Mouse (Mus musculus): ENCODE data around the gene Parp16. TPM values are rescaled to one million over a fixed set of nuclear protein-coding genes. Genes with fewer than 3 reads are reported as not detected.

Parp16 gene
- polyA plus RNA-seq, 1 experiment from 2014 or later = 3.2 TPM

DNA sequence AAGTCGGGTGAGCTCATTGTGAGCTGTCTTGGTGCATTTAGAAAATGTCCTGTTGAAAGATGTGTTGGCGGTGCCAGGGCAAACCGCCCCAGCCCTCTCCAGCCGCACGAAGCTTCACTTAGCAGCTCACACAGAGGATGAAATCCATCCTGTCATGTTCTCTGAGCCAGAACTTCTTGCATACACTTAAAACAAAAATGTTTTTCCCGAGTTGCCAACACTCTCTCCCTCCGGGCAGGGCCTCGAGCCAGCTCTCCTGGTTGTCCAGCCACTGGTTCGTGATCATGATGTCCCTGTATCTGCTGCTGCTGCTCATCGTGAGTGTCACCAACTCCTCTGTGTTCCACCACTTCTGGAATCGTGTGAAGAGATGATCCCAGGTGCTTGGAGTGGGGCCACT is 42.5 kb downstream of the Parp16 start:
- Histone ChIP-seq H3K36me3 (ENCODE audit: inconsistent target) (no peaks in the 10 kb centered on the region), H3K27ac (no peak overlapping the region), H3K4me3 (ENCODE audit: inconsistent target) (no peak overlapping the region), H3K79me2 (ENCODE audit: inconsistent target) (no peaks in the 10 kb centered on the region)
- 96% methylated on average over 9 of the region's 11 CpGs for WGBS (ENCODE audit: missing documents)

- Histone ChIP-seq H3K79me2 (ENCODE audit: inconsistent target) (no peaks in the 10 kb centered on the region), H3K36me3 (ENCODE audit: inconsistent target) (no peaks in the 10 kb centered on the region), H3K4me3 (ENCODE audit: inconsistent target) (no peak overlapping the region), H3K27ac (no peak overlapping the region)
- 93% methylated on average over 13 of the region's 13 CpGs for WGBS (ENCODE audit: missing documents)
Measured at GRCm38 (mm10) chr9:65238191-65238760, 43.1 kb downstream of the Parp16 start.

- Histone ChIP-seq H3K79me2 (ENCODE audit: inconsistent target) (no peaks in the 10 kb centered on the region), H3K27ac (no peak overlapping the region), H3K4me3 (ENCODE audit: inconsistent target) (no peak overlapping the region), H3K36me3 (ENCODE audit: inconsistent target) (no peaks in the 10 kb centered on the region)
- 86% methylated on average over 4 of the region's 4 CpGs for WGBS (ENCODE audit: missing documents)
Measured at GRCm38 (mm10) chr9:65239176-65239575, 44.0 kb downstream of the Parp16 start.

DNA sequence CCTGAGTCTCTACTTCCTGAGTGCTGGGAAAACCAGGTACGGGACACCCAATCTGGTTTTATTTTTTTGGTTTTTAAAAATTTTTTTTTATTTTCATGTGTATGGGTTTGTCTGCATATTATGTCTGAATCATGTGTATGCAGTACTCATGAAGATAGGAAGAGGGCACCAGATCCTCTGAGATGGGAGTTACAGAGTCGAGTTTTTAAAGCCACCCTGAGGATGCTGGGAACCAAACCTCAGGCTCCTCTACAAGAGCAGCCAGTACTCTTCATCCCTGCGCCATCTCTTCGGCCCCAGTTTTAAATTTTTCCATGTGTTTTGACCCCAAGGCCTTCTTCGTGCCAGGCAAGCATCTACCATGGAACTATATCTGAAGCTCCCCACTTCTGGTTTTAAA is 44.6 kb downstream of the Parp16 start:
- H3K79me2 ChIP-seq (ENCODE audit: inconsistent target) = no peaks in the 10 kb centered on the region
- no peak overlapping the region for H3K27ac ChIP-seq
- 92% methylated on average over 5 of the region's 5 CpGs for WGBS (ENCODE audit: missing documents)
- H3K36me3 ChIP-seq (ENCODE audit: inconsistent target) = no peaks in the 10 kb centered on the region
- no peak overlapping the region for H3K4me3 ChIP-seq (ENCODE audit: inconsistent target)

DNA sequence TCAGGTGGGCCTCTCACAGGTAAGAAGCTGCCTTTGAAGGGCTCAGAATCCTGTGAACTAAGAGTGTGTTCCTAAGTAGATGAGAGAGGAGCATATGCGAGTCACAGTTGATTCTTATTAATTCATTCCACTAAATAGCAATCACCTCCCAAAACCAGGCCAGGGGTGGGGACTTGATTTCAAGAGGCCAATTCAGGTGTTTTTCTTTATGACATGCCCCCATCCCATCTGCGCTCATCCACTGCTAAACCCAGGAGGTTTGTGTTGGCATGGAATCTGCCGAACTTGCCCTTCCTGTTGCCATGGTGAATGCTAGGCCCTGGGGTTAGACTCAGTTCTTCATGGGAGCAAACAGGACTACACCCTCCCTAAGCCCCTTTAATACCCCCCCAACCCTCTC is 45.4 kb downstream of the Parp16 start:
- WGBS (ENCODE audit: missing documents) = 88% methylated on average over 3 of the region's 3 CpGs
- Histone ChIP-seq H3K36me3 (ENCODE audit: inconsistent target) (no peaks in the 10 kb centered on the region), H3K79me2 (ENCODE audit: inconsistent target) (no peaks in the 10 kb centered on the region), H3K27ac (no peak overlapping the region), H3K4me3 (ENCODE audit: inconsistent target) (no peak overlapping the region)

DNA sequence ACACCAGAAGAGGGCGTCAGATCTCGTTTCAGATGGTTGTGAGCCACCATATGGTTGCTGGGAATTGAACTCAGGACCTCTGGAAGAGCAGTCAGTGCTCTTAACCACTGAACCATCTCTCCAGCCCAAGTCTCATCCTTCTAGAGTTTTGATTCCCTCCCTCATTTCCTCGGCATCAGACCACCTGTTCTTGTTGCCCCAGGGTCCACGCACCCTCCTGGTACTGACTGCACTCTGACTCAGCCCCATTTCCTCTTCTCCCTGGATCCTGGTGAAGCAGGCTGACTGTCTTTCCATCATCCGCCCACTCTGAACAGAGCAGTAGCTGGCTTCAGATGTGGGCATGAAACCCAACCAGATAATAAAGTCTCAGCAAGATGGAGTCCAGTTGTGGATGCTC is 46.8 kb downstream of the Parp16 start:
- no peak overlapping the region for H3K27ac ChIP-seq
- H3K4me3 ChIP-seq (ENCODE audit: inconsistent target) = no peak overlapping the region
- no peaks in the 10 kb centered on the region for H3K79me2 ChIP-seq (ENCODE audit: inconsistent target)
- H3K36me3 ChIP-seq (ENCODE audit: inconsistent target) = no peaks in the 10 kb centered on the region
- 74% methylated on average over 5 of the region's 5 CpGs for WGBS (ENCODE audit: missing documents)

DNA sequence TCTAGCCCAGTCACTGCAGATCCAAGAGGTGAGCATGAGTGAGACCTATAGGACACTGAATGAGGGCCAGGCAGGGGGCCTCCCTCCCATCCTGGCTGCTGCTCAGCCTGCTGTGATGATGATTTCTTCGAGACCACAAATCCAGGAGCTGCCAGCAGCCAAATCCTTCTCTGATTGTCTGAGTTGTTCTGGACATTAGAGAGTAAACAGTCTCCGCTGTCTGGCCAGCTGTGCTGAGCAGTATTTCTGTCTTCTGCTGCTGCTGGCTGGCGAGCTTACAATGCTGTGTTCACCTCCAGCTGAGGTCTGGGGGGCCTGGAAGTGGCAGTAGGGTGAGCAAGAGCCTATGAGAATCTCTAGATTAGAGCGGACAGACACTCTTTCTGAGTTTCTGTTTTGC is 48.1 kb downstream of the Parp16 start:
- H3K79me2 ChIP-seq (ENCODE audit: inconsistent target) = no peaks in the 10 kb centered on the region
- no peak overlapping the region for H3K4me3 ChIP-seq (ENCODE audit: inconsistent target)
- H3K36me3 ChIP-seq (ENCODE audit: inconsistent target) = no peaks in the 10 kb centered on the region
- WGBS (ENCODE audit: missing documents) = 83% methylated on average over 4 of the region's 4 CpGs
- H3K27ac ChIP-seq = no peak overlapping the region

- H3K27ac ChIP-seq = no peak overlapping the region
- no peak overlapping the region for H3K4me3 ChIP-seq (ENCODE audit: inconsistent target)
- H3K79me2 ChIP-seq (ENCODE audit: inconsistent target) = no peaks in the 10 kb centered on the region
- no peaks in the 10 kb centered on the region for H3K36me3 ChIP-seq (ENCODE audit: inconsistent target)
- 73% methylated on average over 9 of the region's 9 CpGs for WGBS (ENCODE audit: missing documents)
Measured at GRCm38 (mm10) chr9:65244036-65244806, 49.1 kb downstream of the Parp16 start.

- 75% methylated on average over 16 of the region's 16 CpGs for WGBS (ENCODE audit: missing documents)
- H3K79me2 ChIP-seq (ENCODE audit: inconsistent target) = no peaks in the 10 kb centered on the region
- no peak overlapping the region for H3K4me3 ChIP-seq (ENCODE audit: inconsistent target)
- no peaks in the 10 kb centered on the region for H3K36me3 ChIP-seq (ENCODE audit: inconsistent target)
- no peak overlapping the region for H3K27ac ChIP-seq
Measured at GRCm38 (mm10) chr9:65247502-65248376, 52.6 kb downstream of the Parp16 start.

- Histone ChIP-seq H3K4me3 (ENCODE audit: inconsistent target) (no peak overlapping the region), H3K27ac (no peak overlapping the region), H3K79me2 (ENCODE audit: inconsistent target) (no peaks in the 10 kb centered on the region), H3K36me3 (ENCODE audit: inconsistent target) (no peaks in the 10 kb centered on the region)
- 83% methylated on average over 5 of the region's 5 CpGs for WGBS (ENCODE audit: missing documents)
Measured at GRCm38 (mm10) chr9:65248377-65248690, 53.2 kb downstream of the Parp16 start.

DNA sequence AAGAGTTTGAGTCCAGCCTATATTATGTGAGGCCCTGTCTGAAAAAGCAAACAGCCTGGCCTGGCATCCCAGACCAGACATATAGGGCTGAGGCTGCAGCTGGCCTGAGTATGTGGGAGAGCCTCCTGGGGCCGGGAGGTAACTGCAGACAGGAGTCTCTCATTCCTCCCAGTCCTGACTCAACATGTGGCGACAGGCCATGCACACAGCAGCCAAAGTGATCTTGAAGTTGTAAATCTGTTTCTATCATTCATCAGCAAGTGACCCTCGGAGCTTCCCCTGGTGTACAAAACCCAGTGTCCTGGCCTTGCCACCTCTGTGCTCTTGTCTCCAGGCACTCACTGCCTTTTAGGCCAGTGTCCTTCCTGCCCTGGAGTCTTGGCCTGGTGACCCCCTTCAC is 56.9 kb downstream of the Parp16 start:
- H3K27ac ChIP-seq = no peak overlapping the region
- no peaks in the 10 kb centered on the region for H3K79me2 ChIP-seq (ENCODE audit: inconsistent target)
- WGBS (ENCODE audit: missing documents) = 100% methylated on average over 3 of the region's 3 CpGs
- H3K4me3 ChIP-seq (ENCODE audit: inconsistent target) = no peak overlapping the region
- H3K36me3 ChIP-seq (ENCODE audit: inconsistent target) = no peaks in the 10 kb centered on the region

DNA sequence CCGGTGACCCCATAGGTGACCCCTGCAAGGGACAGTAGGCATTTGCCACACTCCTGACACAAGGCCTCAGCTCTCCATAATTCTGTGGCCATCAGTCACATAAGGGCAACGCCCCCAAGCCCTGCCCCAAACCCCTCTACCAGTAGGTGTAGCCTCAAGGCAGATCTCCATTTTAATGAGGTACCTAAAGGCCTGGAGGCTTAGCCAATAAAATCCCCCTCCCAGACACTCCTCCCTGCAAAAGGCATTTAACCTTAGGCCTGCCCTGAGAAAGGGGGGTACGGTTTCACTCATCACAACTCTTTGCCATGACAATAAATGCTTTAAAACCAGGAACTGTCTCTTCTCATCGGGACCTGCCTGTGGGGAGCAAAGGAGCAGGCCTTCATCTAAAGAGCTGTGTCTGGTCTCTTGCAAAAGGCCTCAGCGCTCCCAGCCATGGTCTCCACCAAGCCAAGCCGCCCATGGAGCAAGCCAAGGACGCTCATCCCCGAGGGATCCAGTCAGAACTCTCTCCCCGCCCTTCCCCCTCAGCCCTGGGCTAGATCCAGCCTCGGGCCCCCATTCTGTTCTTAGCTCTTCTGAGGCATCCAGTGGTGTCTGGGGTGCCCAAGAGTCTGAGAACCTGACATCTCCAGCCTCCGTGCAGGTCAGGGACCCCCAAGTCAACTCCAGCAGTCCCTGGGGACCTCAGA is 60.9 kb downstream of the Parp16 start:
- 91% methylated on average over 10 of the region's 11 CpGs for WGBS (ENCODE audit: missing documents)
- Histone ChIP-seq H3K4me3 (ENCODE audit: inconsistent target) (no peak overlapping the region), H3K36me3 (ENCODE audit: inconsistent target) (no peaks in the 10 kb centered on the region), H3K27ac (no peak overlapping the region), H3K79me2 (ENCODE audit: inconsistent target) (no peaks in the 10 kb centered on the region)

DNA sequence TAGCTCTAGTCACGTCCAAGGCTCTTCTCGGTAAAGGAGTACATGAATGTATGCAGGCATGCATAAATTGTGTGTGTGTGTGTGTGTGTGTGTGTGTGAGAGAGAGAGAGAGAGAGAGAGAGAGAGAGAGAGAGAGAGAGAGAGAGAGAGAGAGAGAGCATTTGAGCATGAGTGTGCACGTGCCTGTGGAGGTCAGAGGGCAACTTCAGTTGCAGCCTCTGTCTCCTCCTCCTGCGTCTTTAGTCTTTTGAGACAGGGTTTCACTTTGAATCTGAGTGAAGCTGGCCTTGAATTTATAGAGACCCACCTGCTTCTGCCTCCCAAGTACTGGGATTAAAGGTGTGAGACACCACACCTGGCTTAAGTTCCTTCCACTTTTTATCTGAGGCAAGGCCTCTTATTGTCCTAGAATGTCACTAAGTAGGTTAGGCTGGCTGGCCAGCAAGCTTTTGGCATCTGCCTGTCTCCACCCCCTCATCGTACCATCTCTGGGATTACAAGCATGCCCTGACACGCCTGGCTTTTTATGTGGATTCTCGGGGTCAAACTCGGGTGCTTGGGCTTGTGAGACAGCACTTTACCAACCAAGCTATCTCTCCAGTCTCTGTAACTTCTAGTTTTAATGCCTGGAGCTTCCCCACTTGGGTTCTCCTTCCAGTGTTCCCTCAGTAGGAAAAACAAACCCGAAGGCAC is 62.2 kb downstream of the Parp16 start:
- WGBS (ENCODE audit: missing documents) = 91% methylated on average over 8 of the region's 9 CpGs

GRCm38 (mm10) chr9:65259366-65259765 is 64.2 kb downstream of the Parp16 start:
- Histone ChIP-seq H3K4me3 (ENCODE audit: inconsistent target) (no peak overlapping the region), H3K36me3 (ENCODE audit: inconsistent target) (no peaks in the 10 kb centered on the region), H3K27ac (no peak overlapping the region), H3K79me2 (ENCODE audit: inconsistent target) (no peaks in the 10 kb centered on the region)
- 84% methylated on average over 7 of the region's 7 CpGs for WGBS (ENCODE audit: missing documents)

More for the DNA sequence above, 62.2 kb downstream of the Parp16 start:
- H3K4me3 ChIP-seq (ENCODE audit: inconsistent target) = no peak overlapping the region
- no peaks in the 10 kb centered on the region for H3K79me2 ChIP-seq (ENCODE audit: inconsistent target)
- no peak overlapping the region for H3K27ac ChIP-seq
- H3K36me3 ChIP-seq (ENCODE audit: inconsistent target) = no peaks in the 10 kb centered on the region

Measured in macrophage (primary cell).